Comparison of ENCODE assay signal across 19 mouse cellular contexts in the genomic region with DNA sequence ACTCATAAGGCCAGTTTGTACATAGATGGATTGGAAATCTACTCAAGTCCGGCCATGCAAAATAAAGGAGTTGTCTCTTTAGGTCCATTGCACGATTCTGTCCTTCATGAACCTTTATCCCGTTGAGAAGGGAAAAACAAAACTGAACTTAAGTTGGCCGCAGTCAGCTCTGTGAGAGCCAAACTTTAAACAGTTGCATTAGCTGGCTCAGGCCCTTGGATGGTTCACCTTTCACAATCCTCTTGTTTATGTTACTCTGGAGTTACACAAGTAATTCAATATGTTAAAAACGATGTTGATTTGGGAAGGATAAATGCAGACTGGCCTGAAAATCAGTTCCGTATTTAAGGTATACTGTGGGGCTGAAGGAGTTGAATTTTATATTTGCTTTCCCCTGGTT.
DNase-seq lines count a peak whose midpoint lies in the region; ATAC-seq and TF ChIP-seq lines count a peak whose summit lies in the region.
"Had no signal": no experiment of that assay in that cellular context is flagged by ENCODE, and none has a peak within 500 bp of the region (broad histone marks: within the 10 kb centered on the region; RNA-seq: fewer than 3 reads in every experiment).

No protein-coding gene starts in this region.

- H3K27me3 ChIP-seq in embryonic facial prominence, embryonic 12.5 days = no peaks in the 10 kb centered on the region
- no peaks in the 10 kb centered on the region for H3K27me3 ChIP-seq in embryonic facial prominence, embryonic 10.5 days (replicated peaks; ENCODE audit: low read depth, poor library complexity, severe bottlenecking)
- no peaks in the 10 kb centered on the region for H3K27me3 ChIP-seq in intestine, postnatal 0 days (replicated peaks; ENCODE audit: control insufficient read depth, insufficient read depth, low read length)
- no peaks in the 10 kb centered on the region for H3K27me3 ChIP-seq in intestine, embryonic 16.5 days (replicated peaks; ENCODE audit: control insufficient read depth, insufficient read depth, low read length)
- no peaks in the 10 kb centered on the region for H3K27me3 ChIP-seq in lung, postnatal 0 days (replicated peaks; ENCODE audit: insufficient read depth, low read length)
- H3K27me3 ChIP-seq: forebrain, embryonic 13.5 days; neural tube, embryonic 13.5 days had no signal

- intact Hi-C loops in left cerebral cortex, postnatal 36 days (cut with DNase I) = no loop called here

- H3K4me2 ChIP-seq in embryonic facial prominence, embryonic 12.5 days (replicated peaks) = no peak overlapping the region
- no peak overlapping the region for H3K4me2 ChIP-seq in intestine, postnatal 0 days (replicated peaks; ENCODE audit: low read depth)
- H3K4me2 ChIP-seq in intestine, embryonic 16.5 days (ENCODE audit: low read depth, low read length) = no peak overlapping the region
- H3K4me2 ChIP-seq in lung, postnatal 0 days (replicated peaks; ENCODE audit: low read depth, low read length) = no peak overlapping the region
- H3K4me2 ChIP-seq: forebrain, embryonic 13.5 days; neural tube, embryonic 13.5 days had no signal

- H3K9ac ChIP-seq in embryonic facial prominence, embryonic 12.5 days = no peak overlapping the region
- H3K9ac ChIP-seq in intestine, postnatal 0 days (ENCODE audit: low read depth, low read length) = no peak overlapping the region
- H3K9ac ChIP-seq in intestine, embryonic 16.5 days (ENCODE audit: low read depth, low read length) = no peak overlapping the region
- H3K9ac ChIP-seq in lung, postnatal 0 days (replicated peaks; ENCODE audit: low read depth) = no peak overlapping the region
- H3K9ac ChIP-seq: forebrain, embryonic 13.5 days; neural tube, embryonic 13.5 days had no signal

- DNase-seq in embryonic facial prominence, embryonic 10.5 days (ENCODE audit: low spot score) = no peak
- DNase-seq in lung, postnatal 0 days (ENCODE audit: low spot score) = peak; percentile 68
- DNase-seq in lung, postnatal 36 days = no peak
- DNase-seq in thymus, postnatal 14 days = no peak
- DNase-seq in left cerebral cortex, postnatal 36 days (ENCODE audit: low spot score in 2 of 2) = no peak
- DNase-seq: adrenal gland, postnatal 25 days; cerebellum, adult 9-10 months; embryo, embryonic 11 days; kidney, adult 11 months; kidney, postnatal 25 days; layer of hippocampus, adult 9-11 months; lung, adult 2 months; right cerebral cortex, postnatal 4 days had no signal

- H3K36me3 ChIP-seq in embryonic facial prominence, embryonic 12.5 days = no peaks in the 10 kb centered on the region
- no peaks in the 10 kb centered on the region for H3K36me3 ChIP-seq in embryonic facial prominence, embryonic 10.5 days (replicated peaks)
- H3K36me3 ChIP-seq in intestine, postnatal 0 days (ENCODE audit: control insufficient read depth, insufficient read depth) = no peaks in the 10 kb centered on the region
- H3K36me3 ChIP-seq in intestine, embryonic 16.5 days (ENCODE audit: control insufficient read depth, insufficient read depth, low read length) = no peaks in the 10 kb centered on the region
- H3K36me3 ChIP-seq in lung, postnatal 0 days (ENCODE audit: insufficient read depth, low read length) = no peaks in the 10 kb centered on the region
- H3K36me3 ChIP-seq: midbrain, embryonic 10.5 days; neural tube, embryonic 13.5 days had no signal

- no peak overlapping the region for H3K4me3 ChIP-seq in embryonic facial prominence, embryonic 12.5 days
- no peak overlapping the region for H3K4me3 ChIP-seq in embryonic facial prominence, embryonic 10.5 days
- H3K4me3 ChIP-seq in intestine, postnatal 0 days (ENCODE audit: low read depth, low read length) = no peak overlapping the region
- H3K4me3 ChIP-seq in intestine, embryonic 16.5 days (ENCODE audit: low read length) = no peak overlapping the region
- no peak overlapping the region for H3K4me3 ChIP-seq in lung, postnatal 0 days (ENCODE audit: low read depth, low read length)
- H3K4me3 ChIP-seq: forebrain, embryonic 13.5 days; midbrain, embryonic 10.5 days; neural tube, embryonic 13.5 days had no signal

- no peak for TF ChIP-seq CTCF in intestine, postnatal 0 days (IDR thresholded peaks at IDR 0.05; ENCODE audit: low read depth)
- no peak for TF ChIP-seq CTCF in lung, postnatal 0 days (IDR thresholded peaks at IDR 0.05)

- 46% methylated on average over 6 of the region's 6 CpGs for WGBS in embryonic facial prominence, embryonic 12.5 days
- WGBS in embryonic facial prominence, embryonic 10.5 days = 71% methylated on average over 6 of the region's 6 CpGs
- WGBS in intestine, postnatal 0 days = 75% methylated on average over 6 of the region's 6 CpGs
- 56% methylated on average over 6 of the region's 6 CpGs for WGBS in intestine, embryonic 16.5 days
- 49% methylated on average over 6 of the region's 6 CpGs for WGBS in lung, postnatal 0 days

- no peaks in the 10 kb centered on the region for H3K9me3 ChIP-seq in embryonic facial prominence, embryonic 12.5 days
- no peaks in the 10 kb centered on the region for H3K9me3 ChIP-seq in embryonic facial prominence, embryonic 10.5 days
- H3K9me3 ChIP-seq in intestine, postnatal 0 days (ENCODE audit: control insufficient read depth) = no peaks in the 10 kb centered on the region
- H3K9me3 ChIP-seq in intestine, embryonic 16.5 days (ENCODE audit: control insufficient read depth, low read length) = no peaks in the 10 kb centered on the region
- H3K9me3 ChIP-seq in lung, postnatal 0 days (ENCODE audit: low read length) = no peaks in the 10 kb centered on the region
- H3K9me3 ChIP-seq: forebrain, embryonic 13.5 days; midbrain, embryonic 10.5 days; neural tube, embryonic 13.5 days had no signal

- H3K4me1 ChIP-seq in embryonic facial prominence, embryonic 12.5 days = peaks cover 41% of the 10 kb centered on the region
- H3K4me1 ChIP-seq in embryonic facial prominence, embryonic 10.5 days = peaks cover 40% of the 10 kb centered on the region
- H3K4me1 ChIP-seq in intestine, postnatal 0 days (replicated peaks; ENCODE audit: control insufficient read depth, insufficient read depth, low read length) = no peaks in the 10 kb centered on the region
- H3K4me1 ChIP-seq in intestine, embryonic 16.5 days (ENCODE audit: control insufficient read depth, insufficient read depth, low read length) = peaks cover 6% of the 10 kb centered on the region; the same call in 1 of the 2 replicates
- H3K4me1 ChIP-seq in lung, postnatal 0 days (ENCODE audit: insufficient read depth, low read depth, low read length) = no peaks in the 10 kb centered on the region

- TF ChIP-seq EP300 in lung, postnatal 0 days (IDR thresholded peaks at IDR 0.05) = no peak

- H3K27ac ChIP-seq in embryonic facial prominence, embryonic 12.5 days = peak overlapping the region; percentile 74; the same call in 1 of the 2 replicates
- H3K27ac ChIP-seq in embryonic facial prominence, embryonic 10.5 days (replicated peaks) = no peak overlapping the region
- H3K27ac ChIP-seq in intestine, postnatal 0 days (ENCODE audit: low read depth, low read length) = 0 out of 2 replicates have a peak overlapping the region, but pooled peaks have one; percentile 3
- H3K27ac ChIP-seq in intestine, embryonic 16.5 days (ENCODE audit: low read length) = no peak overlapping the region
- no peak overlapping the region for H3K27ac ChIP-seq in lung, postnatal 0 days (ENCODE audit: low read length)
- H3K27ac ChIP-seq: forebrain, embryonic 13.5 days; midbrain, embryonic 10.5 days; neural tube, embryonic 13.5 days had no signal

- ATAC-seq in embryonic facial prominence, embryonic 12.5 days (ENCODE audit: insufficient number of reproducible peaks, insufficient read depth, low FRiP score, low TSS enrichment) = no peak
- ATAC-seq in intestine, postnatal 0 days = no peak
- no peak for ATAC-seq in intestine, embryonic 16.5 days
- peak; percentile 37 for ATAC-seq in lung, postnatal 0 days
- ATAC-seq: forebrain, embryonic 13.5 days had no signal

Comparison
In these comparisons a context has a peak if more than half of its experiments do, and no peak if none do; other contexts are left out.
1. H3K27ac ChIP-seq: peak in embryonic facial prominence, embryonic 12.5 days (single experiment) and intestine, postnatal 0 days (single experiment); none in embryonic facial prominence, embryonic 10.5 days (single experiment), intestine, embryonic 16.5 days (single experiment) and lung, postnatal 0 days (single experiment).